Mouse (Mus musculus): ENCODE data around the gene Rae1.
A peak's percentile ranks its signal among the peaks of the same experiment; 100 is the strongest.

Gene Rae1

GRCm38 (mm10) chr2:172996207-172996606, 3.7 kb upstream of the Rae1 start:
- DNase-seq (ENCODE audit: low read depth, low spot score), result peak; percentile 52

GRCm38 (mm10) chr2:172997748-172998147, 2.2 kb upstream of the Rae1 start:
- no peak for DNase-seq (ENCODE audit: low read depth, low spot score)

GRCm38 (mm10) chr2:172998478-172998877, 1.4 kb upstream of the Rae1 start:
- DNase-seq (ENCODE audit: low read depth, low spot score), result no peak

- no peak for DNase-seq (ENCODE audit: low read depth, low spot score)
These were observed 352 bp downstream of the Rae1 start for GRCm38 (mm10) chr2:173000285-173000652.

GRCm38 (mm10) chr2:173000921-173001320, 1.0 kb downstream of the Rae1 start:
- DNase-seq (ENCODE audit: low read depth, low spot score), result no peak

- DNase-seq (ENCODE audit: low read depth, low spot score), result no peak
These were observed 3.8 kb downstream of the Rae1 start for GRCm38 (mm10) chr2:173003737-173004136.

GRCm38 (mm10) chr2:173010220-173010717, 10.4 kb downstream of the Rae1 start:
- DNase-seq (ENCODE audit: low read depth, low spot score), result no peak

- no peak for DNase-seq (ENCODE audit: low read depth, low spot score)
These were observed 11.5 kb downstream of the Rae1 start for GRCm38 (mm10) chr2:173011440-173011839.

- no peak for DNase-seq (ENCODE audit: low read depth, low spot score)
These were observed 14.9 kb downstream of the Rae1 start for GRCm38 (mm10) chr2:173014741-173015287.

GRCm38 (mm10) chr2:173017940-173018339, 18.0 kb downstream of the Rae1 start:
- no peak for DNase-seq (ENCODE audit: low read depth, low spot score)

GRCm38 (mm10) chr2:173018618-173019017, 18.7 kb downstream of the Rae1 start:
- no peak for DNase-seq (ENCODE audit: low read depth, low spot score)

GRCm38 (mm10) chr2:173019322-173019721, 19.4 kb downstream of the Rae1 start:
- DNase-seq (ENCODE audit: low read depth, low spot score), result no peak

GRCm38 (mm10) chr2:173019790-173020189, 19.9 kb downstream of the Rae1 start:
- DNase-seq (ENCODE audit: low read depth, low spot score), result no peak

- DNase-seq (ENCODE audit: low read depth, low spot score), result no peak
These were observed 20.5 kb downstream of the Rae1 start, which contains the start of gene Rbm38 for GRCm38 (mm10) chr2:173020430-173020829. TSS of gene Rbm38 (plus strand) at chr2:173020498.

- DNase-seq (ENCODE audit: low read depth, low spot score), result peak; percentile 71
These were observed 21.7 kb downstream of the Rae1 start for GRCm38 (mm10) chr2:173021633-173022055.

GRCm38 (mm10) chr2:173022056-173022681, 22.3 kb downstream of the Rae1 start:
- DNase-seq (ENCODE audit: low read depth, low spot score), result no peak

- no peak for DNase-seq (ENCODE audit: low read depth, low spot score)
These were observed 22.9 kb downstream of the Rae1 start for GRCm38 (mm10) chr2:173022813-173023212.

GRCm38 (mm10) chr2:173023371-173023851, 23.5 kb downstream of the Rae1 start:
- no peak for DNase-seq (ENCODE audit: low read depth, low spot score)

GRCm38 (mm10) chr2:173023966-173024365, 24.0 kb downstream of the Rae1 start:
- DNase-seq (ENCODE audit: low read depth, low spot score), result no peak

- DNase-seq (ENCODE audit: low read depth, low spot score), result no peak
These were observed 24.5 kb downstream of the Rae1 start for GRCm38 (mm10) chr2:173024392-173024791.

- no peak for DNase-seq (ENCODE audit: low read depth, low spot score)
These were observed 25.0 kb downstream of the Rae1 start for GRCm38 (mm10) chr2:173024938-173025337.

GRCm38 (mm10) chr2:173026286-173026685, 26.4 kb downstream of the Rae1 start:
- DNase-seq (ENCODE audit: low read depth, low spot score), result no peak

GRCm38 (mm10) chr2:173026688-173027131, 26.8 kb downstream of the Rae1 start:
- DNase-seq (ENCODE audit: low read depth, low spot score), result no peak
